Mouse (Mus musculus): ENCODE results near the gene Sez6l2. TPM values are rescaled to one million over a fixed set of nuclear protein-coding genes. Genes with fewer than 3 reads are reported as not detected.
A peak's percentile ranks its signal among the peaks of the same experiment; 100 is the strongest.
"Not testable (repeated sequence)": the region's sequence is repeated elsewhere in the genome, so short reads cannot be mapped to it uniquely, and the experiment has no call there.

The Sez6l2 gene
- 16.8 and 18.4 TPM in 2 replicates for polyA plus RNA-seq (2015; fragmentation: Nextera tagmentation; extraction: Ambion mirVana)

DNA sequence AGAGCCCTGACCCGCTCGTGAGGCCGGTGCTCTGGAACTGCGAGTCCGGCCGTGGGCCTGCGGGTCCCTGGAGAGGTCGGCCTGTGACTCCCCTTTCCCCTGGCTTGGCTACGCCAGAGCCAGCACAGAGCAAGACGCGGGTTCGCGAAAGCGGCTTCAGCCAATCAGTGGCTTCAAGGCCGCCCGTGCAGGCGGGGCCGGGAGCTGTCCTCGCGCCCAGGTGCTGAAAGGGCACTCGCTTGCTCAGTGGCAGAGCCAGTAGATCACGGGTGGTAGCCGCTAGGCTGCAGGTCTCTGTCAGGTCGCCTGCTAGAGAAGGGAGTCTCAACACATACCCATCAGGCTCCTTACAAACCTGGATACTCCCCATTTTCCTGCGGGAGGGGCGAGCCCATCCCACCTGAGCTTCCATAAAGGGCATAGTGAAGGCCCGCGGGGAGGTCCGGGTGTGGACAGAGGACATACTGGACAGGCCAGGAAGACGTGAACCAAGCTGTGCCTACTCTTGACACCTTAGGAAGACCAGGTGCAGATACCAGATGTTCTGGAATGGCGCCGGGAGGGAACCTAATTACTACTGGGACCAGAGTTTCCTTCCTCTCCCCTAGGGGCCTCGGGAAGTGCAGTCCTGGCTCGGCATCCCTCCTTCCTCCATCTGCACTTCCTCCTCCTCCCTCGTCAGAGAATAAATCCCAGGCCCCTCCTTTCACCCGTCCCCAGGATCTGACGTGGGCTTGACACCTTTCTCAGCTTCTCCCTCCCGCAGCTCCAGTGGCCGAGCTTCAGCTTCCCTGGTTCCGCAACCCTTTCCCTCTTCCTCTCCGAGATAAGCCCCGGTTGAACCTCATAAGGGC, at the start of gene Sez6l2:
TSS of gene Sez6l2 (plus strand) at position 771 of the 854 bp plus-strand sequence.
- ATAC-seq, result peak; percentile 87
- H3K4me3 ChIP-seq, result peak within 1 kb of the TSS; percentile 60
- 1% methylated on average over 42 of the region's 42 CpGs for WGBS
- H3K27me3 ChIP-seq, result peaks cover 35% of the 10 kb centered on the region
- H3K4me2 ChIP-seq, result peak within 1 kb of the TSS; percentile 98
- H3K4me1 ChIP-seq, result peaks cover 47% of the 10 kb centered on the region
- no peaks in the 10 kb centered on the region for H3K9me3 ChIP-seq (replicated peaks)
- peak within 1 kb of the TSS; percentile 87 for H3K27ac ChIP-seq
- H3K9ac ChIP-seq, result peak within 1 kb of the TSS; percentile 77
- peaks cover 13% of the 10 kb centered on the region for H3K36me3 ChIP-seq (ENCODE audit: poor library complexity, severe bottlenecking)

DNA sequence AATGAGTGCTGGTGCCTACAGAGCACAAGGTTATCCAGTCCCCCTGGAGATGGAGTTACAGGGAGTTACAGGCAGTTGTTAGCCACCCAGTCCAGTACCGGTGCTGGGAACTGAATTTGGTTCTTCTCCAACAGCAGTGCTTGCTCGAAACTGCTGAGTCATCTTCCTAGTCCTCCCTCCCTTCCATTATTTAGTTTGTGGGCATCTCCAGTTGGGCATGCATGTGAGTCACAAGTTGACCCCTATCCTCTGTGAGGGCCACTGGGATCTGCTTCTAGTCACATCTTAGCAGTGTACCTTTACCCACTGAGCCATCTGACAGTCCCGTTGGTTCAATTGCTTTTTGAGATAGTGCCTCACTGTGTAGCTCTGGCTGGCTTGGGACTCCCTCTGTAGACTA, 44.8 kb upstream of the Sez6l2 start:
- ATAC-seq, result no peak
- WGBS, result 80% methylated on average over 3 of the region's 3 CpGs
- no peak overlapping the region for H3K4me2 ChIP-seq
- no peak overlapping the region for H3K27ac ChIP-seq
- H3K9ac ChIP-seq, result no peak overlapping the region
- H3K4me1 ChIP-seq, result no peaks in the 10 kb centered on the region
- no peaks in the 10 kb centered on the region for H3K27me3 ChIP-seq
- 0 out of 2 replicates have a peak, but pooled peaks cover 4% of the 10 kb centered on the region for H3K36me3 ChIP-seq (ENCODE audit: poor library complexity, severe bottlenecking)
- H3K9me3 ChIP-seq (replicated peaks), result no peaks in the 10 kb centered on the region
- H3K4me3 ChIP-seq, result no peak overlapping the region

DNA sequence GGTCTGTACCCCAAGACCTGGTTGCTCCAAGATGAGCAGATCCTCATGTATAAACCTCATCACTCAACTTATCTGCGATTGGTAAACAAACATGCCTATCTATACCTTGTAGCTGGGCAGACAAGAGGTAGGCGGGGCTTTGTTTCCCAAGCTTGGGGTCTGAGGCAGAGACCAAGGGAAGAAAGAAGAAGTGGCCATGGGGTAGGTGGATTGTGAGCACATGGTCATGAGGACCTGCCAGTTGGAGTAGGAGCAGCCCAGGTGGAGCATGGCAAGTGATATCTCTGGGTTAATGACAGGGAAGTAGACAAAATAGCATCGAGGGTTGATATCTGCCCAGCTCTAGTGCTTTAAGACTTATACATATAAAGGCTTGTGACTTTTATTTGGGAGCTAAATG, 35.5 kb upstream of the Sez6l2 start:
- Histone ChIP-seq H3K9me3 (replicated peaks) (no peaks in the 10 kb centered on the region), H3K9ac (no peak overlapping the region), H3K4me1 (no peaks in the 10 kb centered on the region), H3K27ac (no peak overlapping the region), H3K4me3 (no peak overlapping the region), H3K36me3 (ENCODE audit: poor library complexity, severe bottlenecking) (0 out of 2 replicates have a peak, but pooled peaks cover 4% of the 10 kb centered on the region), H3K4me2 (no peak overlapping the region), H3K27me3 (no peaks in the 10 kb centered on the region)
- ATAC-seq, result no peak
- 95% methylated on average over 3 of the region's 3 CpGs for WGBS

DNA sequence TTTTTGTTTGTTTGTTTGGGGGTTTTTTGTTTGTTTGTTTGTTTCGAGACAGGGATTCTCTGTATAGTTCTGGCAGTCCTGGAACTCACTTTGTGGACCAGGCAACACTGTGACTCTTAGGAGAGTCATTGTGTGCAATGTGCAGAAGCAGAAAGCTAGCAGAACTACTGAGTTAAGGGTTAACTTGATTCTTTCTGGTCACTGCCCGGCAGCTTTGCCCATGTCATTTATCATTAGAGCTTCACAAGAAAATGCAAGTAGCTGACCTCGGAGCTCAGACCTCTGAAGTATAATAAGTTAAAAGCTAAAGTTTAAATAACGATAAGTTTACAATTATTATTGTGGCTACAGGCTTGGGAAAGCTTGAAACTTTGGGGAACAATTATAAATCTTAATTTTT, 32.0 kb upstream of the Sez6l2 start:
- H3K36me3 ChIP-seq (ENCODE audit: poor library complexity, severe bottlenecking); H3K27ac ChIP-seq; H3K4me3 ChIP-seq; H3K27me3 ChIP-seq; H3K9me3 ChIP-seq (replicated peaks); H3K4me2 ChIP-seq; H3K9ac ChIP-seq; ATAC-seq: not testable (repeated sequence)
- H3K4me1 ChIP-seq, result peaks cover 12% of the 10 kb centered on the region
- WGBS, result 50% methylated on average over 4 of the region's 4 CpGs

DNA sequence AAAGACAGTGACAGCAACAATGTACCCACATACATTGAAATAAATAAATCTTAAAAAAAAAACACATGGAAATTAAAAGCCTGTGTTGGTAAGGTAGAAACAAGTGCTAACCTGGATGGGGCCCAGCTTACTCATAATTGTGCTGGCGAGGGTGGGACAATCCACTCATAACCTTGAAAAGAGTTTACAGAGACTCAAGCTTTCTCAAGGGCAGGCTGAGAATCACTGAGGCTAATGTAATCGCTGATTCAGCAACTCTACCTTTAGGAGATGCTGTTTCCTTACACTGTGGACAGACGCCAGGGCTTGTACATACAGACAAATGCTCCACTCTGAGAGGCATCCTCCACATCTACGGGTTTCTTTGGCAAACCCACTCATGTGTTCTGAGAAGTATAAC, 30.4 kb upstream of the Sez6l2 start:
- H3K9ac ChIP-seq, result no peak overlapping the region
- no peak overlapping the region for H3K27ac ChIP-seq
- no peak for ATAC-seq
- H3K4me3 ChIP-seq, result no peak overlapping the region
- WGBS, result 87% methylated on average over 4 of the region's 4 CpGs
- H3K4me1 ChIP-seq, result peaks cover 12% of the 10 kb centered on the region
- H3K36me3 ChIP-seq (ENCODE audit: poor library complexity, severe bottlenecking), result no peaks in the 10 kb centered on the region
- H3K4me2 ChIP-seq, result no peak overlapping the region
- H3K9me3 ChIP-seq (replicated peaks), result no peaks in the 10 kb centered on the region
- H3K27me3 ChIP-seq, result no peaks in the 10 kb centered on the region

DNA sequence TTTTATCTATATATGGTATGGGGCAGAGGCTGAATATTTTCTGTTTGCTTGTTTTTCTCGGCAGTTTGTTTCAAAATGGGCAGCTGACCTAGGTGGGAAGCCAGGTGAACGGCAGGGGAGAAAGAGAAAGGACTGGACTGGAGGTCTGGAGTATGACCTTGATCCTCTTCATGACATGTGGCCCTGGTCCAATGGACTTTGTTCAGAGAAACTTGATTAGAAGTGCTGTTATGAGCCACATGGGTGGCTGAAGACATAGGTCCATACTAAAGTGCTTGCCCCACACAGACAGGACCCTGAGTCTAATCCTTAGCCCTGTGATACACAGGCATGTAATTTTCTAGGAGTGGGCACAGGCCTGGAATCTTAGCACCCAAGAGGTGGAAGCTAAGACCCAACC, 28.8 kb upstream of the Sez6l2 start:
- peaks cover 12% of the 10 kb centered on the region for H3K4me1 ChIP-seq
- peak overlapping the region; percentile 51; the same call in 1 of the 2 replicates for H3K9ac ChIP-seq
- WGBS, result 80% methylated on average over 2 of the region's 2 CpGs
- no peaks in the 10 kb centered on the region for H3K36me3 ChIP-seq (ENCODE audit: poor library complexity, severe bottlenecking)
- no peak for ATAC-seq
- no peaks in the 10 kb centered on the region for H3K27me3 ChIP-seq
- H3K4me2 ChIP-seq, result peak overlapping the region; percentile 36
- no peak overlapping the region for H3K4me3 ChIP-seq
- H3K27ac ChIP-seq, result no peak overlapping the region
- no peaks in the 10 kb centered on the region for H3K9me3 ChIP-seq (replicated peaks)

DNA sequence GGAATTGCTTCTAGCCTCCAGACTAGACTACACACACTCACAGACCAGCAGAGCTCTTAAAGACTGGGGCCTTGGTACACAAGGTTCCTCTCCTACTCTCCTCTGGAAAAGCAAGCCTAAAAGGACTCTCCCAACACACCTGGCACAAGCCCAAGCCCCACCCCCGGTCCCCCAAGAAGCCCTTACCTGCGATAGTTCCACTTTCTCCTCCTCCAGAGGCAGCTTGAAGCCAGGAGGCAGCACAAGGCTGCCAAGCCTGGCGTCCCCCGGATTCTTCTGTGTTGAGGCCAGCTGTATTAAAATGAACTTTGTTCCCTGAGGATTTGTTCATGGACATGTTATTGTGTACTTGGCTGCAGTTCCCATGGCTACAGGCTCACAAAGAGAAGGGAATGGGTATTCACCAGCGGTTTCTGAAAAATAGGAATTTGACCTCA, 27.7 kb upstream of the Sez6l2 start, which contains the start of gene Tmem219:
TSS of gene Tmem219 (minus strand) at position 294 of the 437 bp plus-strand sequence.
- peaks cover 12% of the 10 kb centered on the region for H3K4me1 ChIP-seq
- 12% methylated on average over 5 of the region's 5 CpGs for WGBS
- no peaks in the 10 kb centered on the region for H3K27me3 ChIP-seq
- H3K9ac ChIP-seq, result peak within 1 kb of the TSS; percentile 51
- ATAC-seq, result peak; percentile 58; the same call in 1 of the 2 replicates
- no peaks in the 10 kb centered on the region for H3K9me3 ChIP-seq (replicated peaks)
- peak within 1 kb of the TSS; percentile 70 for H3K27ac ChIP-seq
- H3K36me3 ChIP-seq (ENCODE audit: poor library complexity, severe bottlenecking), result no peaks in the 10 kb centered on the region
- H3K4me3 ChIP-seq, result peak within 1 kb of the TSS; percentile 13
- peak within 1 kb of the TSS; percentile 36 for H3K4me2 ChIP-seq

DNA sequence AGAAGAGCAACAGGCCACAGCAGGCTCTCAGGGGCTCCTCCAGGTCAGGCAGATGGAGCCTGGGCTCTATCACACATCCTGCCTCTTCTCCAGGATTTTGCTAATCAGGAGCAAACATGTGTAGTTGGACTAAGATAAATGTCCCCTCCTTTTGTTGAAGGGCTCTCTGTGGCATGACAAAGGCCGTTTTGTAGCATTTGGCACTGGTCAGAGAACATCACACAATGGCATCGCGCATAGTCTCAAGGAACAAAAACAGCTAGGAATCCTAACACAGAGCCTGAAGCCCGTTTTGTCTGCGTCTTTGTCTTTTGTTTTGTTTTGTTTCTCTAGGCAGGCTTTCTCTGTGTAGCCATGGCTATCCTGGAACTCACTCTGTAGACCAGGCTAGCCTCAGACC, 26.4 kb upstream of the Sez6l2 start:
- peaks cover 12% of the 10 kb centered on the region for H3K4me1 ChIP-seq
- no peaks in the 10 kb centered on the region for H3K36me3 ChIP-seq (ENCODE audit: poor library complexity, severe bottlenecking)
- no peak for ATAC-seq
- no peak overlapping the region for H3K27ac ChIP-seq
- H3K27me3 ChIP-seq, result no peaks in the 10 kb centered on the region
- no peak overlapping the region for H3K4me3 ChIP-seq
- no peaks in the 10 kb centered on the region for H3K9me3 ChIP-seq (replicated peaks)
- no peak overlapping the region for H3K4me2 ChIP-seq
- 54% methylated on average over 5 of the region's 5 CpGs for WGBS
- no peak overlapping the region for H3K9ac ChIP-seq

DNA sequence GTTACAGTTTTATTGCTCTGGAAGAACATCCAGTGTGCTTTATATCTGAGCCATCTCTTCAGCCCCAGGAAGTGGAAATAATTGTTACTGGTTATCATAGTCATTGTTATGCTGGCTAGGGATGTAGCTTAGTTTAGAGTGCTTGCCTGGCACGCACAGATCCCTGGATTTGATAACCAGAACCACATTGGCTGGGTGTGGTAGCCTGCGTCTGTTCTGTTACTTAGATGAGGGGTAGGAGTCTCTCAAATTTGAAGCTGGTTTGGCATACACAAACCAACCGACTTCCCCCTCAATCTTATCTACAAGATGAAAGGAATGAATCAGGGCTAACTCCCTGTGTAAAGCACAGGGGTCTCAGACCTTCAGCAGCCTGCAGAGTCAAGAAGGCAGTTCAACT, 24.1 kb upstream of the Sez6l2 start:
- Histone ChIP-seq H3K27ac (no peak overlapping the region), H3K27me3 (no peaks in the 10 kb centered on the region), H3K4me1 (peaks cover 31% of the 10 kb centered on the region), H3K36me3 (ENCODE audit: poor library complexity, severe bottlenecking) (peaks cover 10% of the 10 kb centered on the region; the same call in 1 of the 2 replicates), H3K4me3 (no peak overlapping the region), H3K4me2 (no peak overlapping the region), H3K9ac (no peak overlapping the region), H3K9me3 (replicated peaks) (no peaks in the 10 kb centered on the region)
- ATAC-seq, result no peak
- WGBS, result 71% methylated on average over 3 of the region's 3 CpGs

DNA sequence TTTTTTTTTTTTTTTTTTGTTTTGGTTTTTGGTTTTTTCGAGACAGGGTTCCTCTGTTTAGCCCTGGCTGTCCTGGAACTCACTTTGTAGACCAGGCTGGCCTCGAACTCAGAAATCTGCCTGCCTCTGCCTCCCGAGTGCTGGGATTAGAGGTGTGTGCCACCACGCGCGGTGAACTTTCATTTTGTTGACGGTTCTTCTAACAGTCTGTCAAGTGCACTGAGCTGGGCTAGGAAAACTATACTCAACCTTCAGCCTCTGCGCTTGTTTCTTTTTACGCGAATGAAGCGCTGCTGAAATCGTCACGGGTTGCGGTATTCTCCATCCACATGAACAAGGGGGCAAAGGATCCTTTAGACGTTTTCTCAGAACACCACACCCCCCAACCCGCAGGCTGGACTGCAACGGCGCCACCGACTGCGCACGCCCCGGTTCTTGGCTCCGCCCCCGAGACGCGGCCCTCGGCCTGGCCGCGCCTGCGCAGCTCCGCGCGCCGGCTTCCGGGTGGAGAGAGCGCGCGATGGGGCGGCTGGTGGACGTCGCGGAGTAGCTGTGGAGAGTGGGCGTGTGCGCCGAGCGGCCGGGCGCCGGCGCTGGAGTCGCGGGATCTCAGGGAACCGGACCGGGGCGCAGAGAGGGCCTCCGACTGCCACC, 21.9 kb upstream of the Sez6l2 start, which contains the start of gene Kctd13:
TSS of gene Kctd13 (plus strand) at position 496 of the 654 bp plus-strand sequence.
- peak within 1 kb of the TSS; percentile 86 for H3K4me2 ChIP-seq
- ATAC-seq, result peak; percentile 97
- peak within 1 kb of the TSS; percentile 78 for H3K27ac ChIP-seq
- WGBS, result 4% methylated on average over 56 of the region's 56 CpGs
- peak within 1 kb of the TSS; percentile 89 for H3K9ac ChIP-seq
- no peaks in the 10 kb centered on the region for H3K9me3 ChIP-seq (replicated peaks)
- H3K36me3 ChIP-seq (ENCODE audit: poor library complexity, severe bottlenecking), result peaks cover 28% of the 10 kb centered on the region
- no peaks in the 10 kb centered on the region for H3K27me3 ChIP-seq
- H3K4me1 ChIP-seq, result peaks cover 19% of the 10 kb centered on the region
- peak within 1 kb of the TSS; percentile 92 for H3K4me3 ChIP-seq

DNA sequence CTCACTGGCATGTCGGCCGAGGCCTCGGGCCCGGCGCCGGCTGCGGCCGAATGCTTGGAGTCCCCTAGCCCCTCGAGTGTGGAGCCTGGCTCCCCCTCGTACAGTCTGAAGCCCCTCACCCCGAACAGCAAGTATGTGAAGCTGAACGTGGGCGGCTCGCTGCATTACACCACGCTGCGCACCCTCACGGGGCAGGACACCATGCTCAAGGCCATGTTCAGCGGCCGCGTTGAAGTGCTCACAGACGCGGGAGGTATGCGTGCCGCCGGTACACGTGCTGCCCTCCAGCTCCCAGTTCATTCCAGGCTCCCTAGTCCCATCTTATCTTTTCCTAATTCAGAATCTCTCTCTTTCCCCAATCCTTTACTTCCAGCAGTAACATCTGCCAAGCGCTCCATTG, 21.3 kb upstream of the Sez6l2 start:
- ATAC-seq, result peak; percentile 80
- WGBS, result under 1% methylated on average over 19 of the region's 27 CpGs

DNA sequence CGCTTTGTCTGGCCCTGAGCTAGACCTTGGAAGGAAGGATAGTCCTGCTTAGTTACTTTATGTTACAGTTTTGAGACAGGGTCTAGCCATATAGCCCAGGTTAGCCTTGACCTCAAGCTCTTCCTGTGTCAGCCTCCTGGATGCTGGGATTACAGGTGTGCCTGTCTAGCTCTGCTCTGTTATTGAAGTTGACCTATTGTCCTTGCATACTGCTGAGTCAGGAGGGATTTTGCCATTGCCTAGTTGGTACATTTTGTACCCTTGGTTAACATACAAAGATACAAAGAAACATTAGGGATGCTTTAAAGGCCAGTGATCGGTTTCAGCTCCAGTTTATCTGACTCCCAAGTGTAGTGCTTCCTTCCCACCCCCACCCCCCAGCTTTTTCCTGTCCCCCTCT, 17.7 kb upstream of the Sez6l2 start:
- 92% methylated on average over 2 of the region's 2 CpGs for WGBS
- ATAC-seq, result no peak
- Histone ChIP-seq H3K27me3 (no peaks in the 10 kb centered on the region), H3K36me3 (ENCODE audit: poor library complexity, severe bottlenecking) (peaks cover 64% of the 10 kb centered on the region), H3K4me2 (no peak overlapping the region), H3K27ac (no peak overlapping the region), H3K4me3 (no peak overlapping the region), H3K4me1 (peaks cover 19% of the 10 kb centered on the region), H3K9ac (no peak overlapping the region), H3K9me3 (replicated peaks) (no peaks in the 10 kb centered on the region)

More for the DNA sequence above, 21.3 kb upstream of the Sez6l2 start:
- peak overlapping the region; percentile 78 for H3K27ac ChIP-seq
- no peaks in the 10 kb centered on the region for H3K27me3 ChIP-seq
- peak overlapping the region; percentile 86 for H3K4me2 ChIP-seq
- no peaks in the 10 kb centered on the region for H3K9me3 ChIP-seq (replicated peaks)
- peaks cover 19% of the 10 kb centered on the region for H3K4me1 ChIP-seq
- H3K9ac ChIP-seq, result peak overlapping the region; percentile 89
- H3K4me3 ChIP-seq, result peak overlapping the region; percentile 92
- peaks cover 31% of the 10 kb centered on the region for H3K36me3 ChIP-seq (ENCODE audit: poor library complexity, severe bottlenecking)
